Mouse (Mus musculus) ES-Bruce4 (cell line): ENCODE results near the gene Mrpl51.

Experiments used
- CTCF ChIP-seq: IDR thresholded peaks from one replicate; pipeline ENCODE4 v1.8.1; 2011; ENCODE audit warnings: low read depth, low read length
- EP300 ChIP-seq: IDR thresholded peaks from 2 replicates; pipeline ENCODE4 v1.6.1; 2011; ENCODE audit warnings: low read depth, low read length; ENCODE audit not compliant: insufficient read depth
- POLR2A ChIP-seq: IDR thresholded peaks from one replicate; pipeline ENCODE4 v1.8.1; 2011; ENCODE audit warnings: low read length; ENCODE audit not compliant: insufficient read depth

DNA sequence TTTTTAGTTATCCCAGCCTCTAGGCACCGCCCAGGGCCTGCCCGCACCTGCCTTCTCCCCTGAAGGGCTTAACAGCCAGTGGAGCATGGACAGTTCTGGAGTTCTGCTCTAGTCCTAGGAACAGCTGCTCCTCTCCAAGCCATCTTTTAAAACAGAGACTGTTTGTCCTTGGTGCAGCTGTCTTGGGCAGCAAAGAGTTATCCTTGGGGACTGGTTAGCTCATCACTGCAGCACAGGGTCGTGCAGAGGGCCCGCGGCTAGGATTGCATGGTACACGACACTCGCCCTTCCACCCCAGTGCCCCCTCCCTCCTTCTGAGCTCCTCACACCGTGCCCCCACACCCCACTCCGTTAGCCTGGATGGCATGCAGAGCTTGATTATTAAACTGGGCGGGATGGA is 44.3 kb upstream of the Mrpl51 start:
- TF ChIP-seq CTCF (no peak), POLR2A (no peak), EP300 (no peak)
